Mouse (Mus musculus) frontal cortex, adult (tissue): ENCODE measurements around the gene Atp5b.
"Not testable (repeated sequence)": the region's sequence is repeated elsewhere in the genome, so short reads cannot be mapped to it uniquely, and the experiment has no call there.

Source experiments
- ATAC-seq: cut with Nextera tagmentation; 2 replicates; pipeline ENCODE4 v1.9.2; 2017; ENCODE audit warnings: mild to moderate bottlenecking, moderate library complexity, mixed read lengths; ENCODE audit not compliant: low TSS enrichment

Atp5b gene

GRCm38 (mm10) chr10:128082880-128083421 is at the start of gene Atp5b:
Atp5b (plus strand) TSS chr10:128083273.
- ATAC-seq: peak; percentile 96

DNA sequence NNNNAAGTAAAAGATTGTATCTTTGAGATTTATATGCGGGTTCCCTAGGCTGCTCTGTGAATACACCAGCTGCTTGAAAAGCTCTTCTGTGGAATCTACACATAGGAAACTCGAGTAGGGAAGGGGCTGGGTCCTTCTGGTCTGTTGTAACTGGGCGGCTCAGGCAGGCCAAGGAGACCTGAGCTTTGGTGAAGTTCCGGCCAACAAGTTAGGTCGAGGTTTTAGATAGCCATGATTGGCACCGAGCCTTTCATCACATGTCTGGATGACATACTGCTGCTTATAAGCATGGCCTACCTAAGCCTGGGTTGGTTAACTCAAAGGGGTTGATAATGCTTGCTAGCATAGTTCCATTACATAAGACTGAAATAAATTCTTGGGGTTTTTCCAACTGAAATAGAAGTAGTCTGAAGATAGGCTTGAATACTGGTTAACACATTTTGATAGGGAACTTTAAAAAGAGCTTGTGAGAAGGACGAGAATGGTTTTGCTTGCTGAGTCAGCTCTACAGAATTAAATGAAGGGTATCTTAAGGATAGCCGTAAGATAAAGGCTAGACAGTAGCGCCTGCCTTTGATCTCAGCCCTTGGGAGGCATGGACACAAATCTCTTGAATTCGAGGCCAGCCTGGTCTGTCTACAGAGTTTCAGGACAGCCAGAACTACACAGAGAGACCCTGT is 46.2 kb upstream of the Atp5b start:
- peak; percentile 10; the same call in 1 of the 2 replicates for ATAC-seq

GRCm38 (mm10) chr10:128037921-128038320 is 45.2 kb upstream of the Atp5b start:
- ATAC-seq: no peak

- ATAC-seq: no peak
Measured at GRCm38 (mm10) chr10:128039167-128039566, 43.9 kb upstream of the Atp5b start.

GRCm38 (mm10) chr10:128039858-128040257 is 43.2 kb upstream of the Atp5b start:
- ATAC-seq: no peak

- no peak for ATAC-seq
Measured at GRCm38 (mm10) chr10:128040293-128040692, 42.8 kb upstream of the Atp5b start.

DNA sequence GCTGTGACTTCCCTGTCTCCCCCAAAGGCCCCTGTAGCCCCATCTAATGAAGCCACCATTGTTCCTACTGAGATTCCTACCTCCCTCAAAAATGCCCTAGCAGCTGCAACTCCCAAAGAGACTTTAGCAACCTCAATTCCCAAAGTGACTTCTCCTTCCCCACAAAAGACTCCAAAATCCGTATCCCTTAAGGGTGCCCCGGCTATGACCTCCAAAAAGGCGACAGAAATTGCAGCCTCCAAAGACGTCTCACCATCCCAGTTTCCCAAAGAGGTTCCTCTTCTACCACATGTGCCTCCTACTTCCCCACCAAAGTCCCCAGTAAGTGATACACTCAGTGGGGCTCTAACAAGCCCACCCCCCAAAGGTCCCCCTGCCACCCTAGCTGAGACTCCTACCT is 41.4 kb upstream of the Atp5b start:
- no peak for ATAC-seq

GRCm38 (mm10) chr10:128042466-128042865 is 40.6 kb upstream of the Atp5b start:
- no peak for ATAC-seq

DNA sequence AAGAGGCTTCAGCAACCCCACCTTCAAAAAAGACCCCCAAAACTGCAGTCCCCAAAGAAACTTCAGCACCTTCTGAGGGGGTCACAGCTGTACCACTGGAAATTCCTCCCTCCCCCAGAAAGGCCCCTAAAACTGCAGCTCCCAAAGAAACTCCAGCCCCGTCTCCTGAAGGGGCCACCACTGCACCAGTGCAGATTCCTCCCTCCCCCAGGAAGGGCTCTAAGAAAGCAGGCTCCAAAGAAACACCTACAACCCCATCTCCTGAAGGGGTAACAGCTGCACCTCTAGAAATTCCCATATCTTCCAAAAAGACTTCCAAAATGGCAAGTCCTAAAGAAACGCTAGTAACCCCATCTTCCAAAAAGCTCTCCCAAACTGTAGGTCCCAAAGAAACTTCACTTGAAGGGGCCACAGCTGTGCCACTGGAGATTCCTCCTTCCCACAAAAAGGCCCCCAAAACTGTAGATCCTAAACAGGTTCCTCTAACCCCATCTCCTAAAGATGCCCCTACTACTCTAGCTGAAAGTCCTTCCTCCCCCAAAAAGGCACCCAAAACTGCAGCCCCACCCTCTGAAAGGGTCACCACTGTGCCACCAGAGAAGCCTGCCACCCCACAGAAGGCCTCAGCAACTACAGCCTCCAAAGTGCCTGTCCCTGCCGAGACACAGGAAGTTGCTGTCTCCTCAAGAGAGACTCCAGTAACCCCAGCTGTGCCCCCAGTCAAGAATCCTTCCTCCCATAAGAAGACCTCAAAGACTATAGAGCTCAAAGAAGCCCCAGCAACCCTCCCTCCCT is 39.8 kb upstream of the Atp5b start:
- no peak for ATAC-seq

GRCm38 (mm10) chr10:128048157-128048556 is 34.9 kb upstream of the Atp5b start:
- no peak for ATAC-seq

GRCm38 (mm10) chr10:128049741-128050140 is 33.3 kb upstream of the Atp5b start:
- no peak for ATAC-seq

DNA sequence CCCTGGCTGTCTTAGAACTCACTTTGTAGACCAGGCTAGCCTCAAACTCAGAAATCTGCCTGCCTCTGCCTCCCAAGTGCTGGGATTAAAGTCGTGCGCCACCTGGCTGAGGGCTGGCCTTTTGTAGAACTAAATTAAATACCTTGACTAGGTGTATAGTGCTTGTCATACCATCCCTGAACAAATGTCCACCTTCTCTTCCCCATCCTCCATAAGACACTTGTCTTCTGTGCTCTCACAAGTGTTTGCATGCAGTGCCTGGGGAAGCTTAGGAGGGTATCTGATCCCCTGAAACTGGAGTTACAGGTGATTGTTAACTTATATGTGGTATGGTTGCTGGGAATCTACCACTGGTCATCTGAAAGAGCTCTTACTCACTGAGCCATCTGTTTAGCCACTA is 32.7 kb upstream of the Atp5b start:
- ATAC-seq: no peak

DNA sequence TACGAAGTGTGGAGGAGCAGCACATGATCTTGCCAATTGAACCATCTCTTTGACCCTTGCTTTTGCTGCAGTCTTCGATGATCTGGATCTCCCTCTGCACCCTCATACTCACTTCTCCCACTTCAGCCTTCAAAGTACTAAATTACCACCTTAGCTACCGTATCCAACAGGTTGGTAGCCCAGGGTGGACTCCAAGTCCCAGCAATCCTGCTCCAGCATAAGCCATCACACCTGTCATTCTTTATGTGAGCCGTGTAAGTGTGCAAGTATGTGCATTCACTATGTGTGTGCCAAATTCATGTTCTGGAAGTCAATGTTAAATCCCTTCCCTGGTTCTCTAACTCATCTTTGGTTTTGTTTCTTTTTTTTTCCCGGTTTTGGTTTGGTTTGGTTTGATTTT is 31.5 kb upstream of the Atp5b start:
- ATAC-seq: no peak

DNA sequence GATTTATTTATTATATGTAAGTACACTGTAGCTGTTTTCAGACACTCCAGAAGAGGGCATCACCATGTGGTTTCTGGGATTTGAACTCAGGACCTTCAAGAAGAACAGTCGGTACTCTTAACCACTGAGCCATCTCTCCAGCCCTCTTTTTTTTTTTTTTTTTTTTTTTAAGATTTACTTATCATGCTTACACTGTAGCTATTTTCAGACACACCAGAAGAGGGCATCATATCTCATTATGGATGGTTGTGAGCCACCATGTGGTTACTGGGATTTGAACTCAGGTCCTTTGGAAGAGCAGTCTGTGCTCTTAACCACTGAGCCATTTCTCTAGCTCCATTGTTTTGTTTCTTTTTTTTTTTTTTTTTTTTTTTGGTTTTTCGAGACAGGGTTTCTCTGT is 30.9 kb upstream of the Atp5b start:
- not testable (repeated sequence) for ATAC-seq

- ATAC-seq: no peak
Measured at GRCm38 (mm10) chr10:128053001-128053400, 30.1 kb upstream of the Atp5b start.

GRCm38 (mm10) chr10:128058184-128058583 is 24.9 kb upstream of the Atp5b start:
- ATAC-seq: peak; percentile 22

DNA sequence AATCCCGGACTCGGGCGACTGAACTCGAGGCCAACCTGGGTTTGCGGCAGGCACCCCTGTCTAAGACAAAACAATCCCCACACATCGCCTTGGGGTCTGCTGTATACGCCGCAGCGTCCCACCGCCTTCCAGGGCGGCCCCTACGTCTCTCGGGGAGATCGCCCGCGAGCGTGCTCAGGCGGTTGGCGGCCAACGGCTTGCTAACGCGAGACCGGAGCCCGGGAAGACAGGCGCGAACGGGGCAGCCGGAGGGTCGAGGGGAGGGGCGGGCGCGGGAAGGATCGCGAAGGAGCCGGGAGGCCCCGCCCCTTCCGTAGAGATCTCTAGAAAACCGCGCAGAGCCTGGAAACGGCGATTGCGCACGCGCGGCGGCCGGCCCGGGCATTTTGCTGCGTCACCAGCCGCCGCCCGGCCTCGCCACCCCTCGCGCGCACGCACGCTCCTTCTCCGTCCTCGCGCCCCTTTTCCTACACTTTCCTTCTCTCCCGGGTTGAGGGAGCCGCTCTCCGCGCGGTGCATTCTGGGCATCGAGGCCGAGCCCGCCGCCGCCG is 24.4 kb upstream of the Atp5b start, which contains the start of gene Ptges3:
Gene Ptges3 (plus strand): TSS at position 354 of the 551 bp plus-strand sequence.
- peak; percentile 89 for ATAC-seq

- ATAC-seq: peak; percentile 21; the same call in 1 of the 2 replicates
Measured at GRCm38 (mm10) chr10:128059207-128059981, 23.7 kb upstream of the Atp5b start.

- no peak for ATAC-seq
Measured at GRCm38 (mm10) chr10:128061109-128061508, 22.0 kb upstream of the Atp5b start.

GRCm38 (mm10) chr10:128062221-128062989 is 20.7 kb upstream of the Atp5b start:
- no peak for ATAC-seq

GRCm38 (mm10) chr10:128066072-128066471 is 17.0 kb upstream of the Atp5b start:
- no peak for ATAC-seq
